Mouse (Mus musculus): ENCODE measurements around the gene Klrb1f. TPM values are rescaled to one million over a fixed set of nuclear protein-coding genes. Genes with fewer than 3 reads are reported as not detected.

Gene Klrb1f
- polyA plus RNA-seq, 1 experiment from 2014 or later, result 0.58 TPM

DNA sequence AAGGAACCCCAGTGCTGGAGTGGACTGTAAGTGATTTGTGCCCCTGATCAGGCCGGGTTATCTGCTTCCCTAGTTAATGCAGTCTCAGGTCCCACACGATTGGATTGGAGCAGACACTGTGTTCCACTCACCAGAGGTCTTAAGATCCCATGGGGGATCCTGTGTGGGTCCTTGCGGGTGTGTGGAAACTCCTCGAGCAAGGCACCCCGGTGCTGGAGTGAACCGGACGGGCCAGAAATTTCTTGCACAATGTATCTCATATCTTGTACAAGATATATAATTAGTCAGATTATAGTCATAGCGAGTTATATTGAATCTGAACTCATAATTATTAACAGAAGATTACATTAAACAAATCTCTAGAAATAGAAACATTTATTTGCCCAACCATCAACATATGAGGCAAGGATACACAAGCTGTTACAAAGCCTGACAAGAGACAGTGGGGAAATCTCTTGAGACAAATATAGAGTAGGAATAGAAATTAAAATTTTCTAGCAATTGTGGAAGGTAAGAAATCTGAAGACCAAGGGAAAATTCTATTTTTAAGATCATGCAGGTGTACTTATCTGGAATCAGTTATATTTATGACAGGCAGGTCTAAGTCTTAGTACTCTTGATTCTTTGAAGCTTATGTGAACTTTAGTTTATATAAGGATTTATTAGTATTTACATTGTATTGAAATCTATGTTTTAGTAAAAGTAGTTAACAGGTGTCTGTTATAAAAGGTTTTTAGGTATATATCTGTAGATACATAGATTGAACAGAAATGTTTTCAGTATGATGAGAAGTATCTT, 18.1 kb upstream of the Klrb1f start:
- no peak for ATAC-seq (ENCODE audit: low FRiP score)
- H3K36me3 ChIP-seq, result no peaks in the 10 kb centered on the region
- H3K9me3 ChIP-seq (replicated peaks), result no peaks in the 10 kb centered on the region
- WGBS, result 93% methylated on average over 8 of the region's 8 CpGs
- H3K9ac ChIP-seq (replicated peaks), result no peak overlapping the region
- H3K4me2 ChIP-seq, result no peak overlapping the region
- no peak overlapping the region for H3K27ac ChIP-seq (replicated peaks)
- no peaks in the 10 kb centered on the region for H3K27me3 ChIP-seq (replicated peaks)
- no peaks in the 10 kb centered on the region for H3K4me1 ChIP-seq
- no peak overlapping the region for H3K4me3 ChIP-seq (replicated peaks)

DNA sequence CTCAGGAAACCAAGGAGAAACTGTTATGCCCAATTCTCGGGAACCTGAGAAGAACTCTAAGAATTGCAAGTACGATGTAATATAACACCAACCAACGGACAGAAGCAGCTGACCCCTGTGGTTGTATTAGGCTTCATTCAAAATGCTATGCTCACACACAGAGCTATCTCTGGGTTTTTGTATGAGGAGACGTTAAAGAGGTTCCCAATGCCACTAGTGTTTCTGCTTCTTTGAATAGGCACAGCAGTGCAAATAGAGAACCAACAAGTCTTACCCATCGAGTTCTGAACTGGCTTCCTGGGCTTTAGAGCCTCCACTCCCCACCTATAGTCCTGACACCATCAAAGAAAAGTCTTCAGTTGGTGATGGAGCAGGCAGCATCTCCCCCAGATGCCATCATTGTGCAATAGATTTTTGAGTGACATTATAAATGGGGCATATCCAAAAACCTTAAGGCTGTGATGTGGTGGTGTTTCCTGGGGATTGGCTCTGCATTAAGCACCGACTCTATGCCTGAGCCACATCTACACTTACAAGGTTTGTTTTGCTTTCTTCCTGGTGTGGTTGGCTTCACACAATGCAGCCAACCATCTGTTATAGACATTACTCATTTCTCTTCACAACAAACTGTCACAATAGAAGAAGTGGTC, 15.4 kb upstream of the Klrb1f start:
- Histone ChIP-seq H3K4me3 (replicated peaks) (no peak overlapping the region), H3K4me1 (no peaks in the 10 kb centered on the region), H3K9me3 (replicated peaks) (no peaks in the 10 kb centered on the region), H3K4me2 (no peak overlapping the region), H3K27me3 (replicated peaks) (no peaks in the 10 kb centered on the region), H3K36me3 (no peaks in the 10 kb centered on the region), H3K9ac (replicated peaks) (no peak overlapping the region), H3K27ac (replicated peaks) (no peak overlapping the region)
- 69% methylated on average over 6 of the region's 6 CpGs for WGBS
- ATAC-seq (ENCODE audit: low FRiP score), result no peak

- Histone ChIP-seq H3K27me3 (replicated peaks) (no peaks in the 10 kb centered on the region), H3K4me3 (replicated peaks) (no peak overlapping the region), H3K4me1 (no peaks in the 10 kb centered on the region), H3K4me2 (no peak overlapping the region), H3K9me3 (replicated peaks) (no peaks in the 10 kb centered on the region), H3K9ac (replicated peaks) (no peak overlapping the region), H3K36me3 (no peaks in the 10 kb centered on the region), H3K27ac (replicated peaks) (no peak overlapping the region)
- no peak for ATAC-seq (ENCODE audit: low FRiP score)
- whole genome bisulfite sequencing, result 91% methylated on average over 2 of the region's 2 CpGs
Observed at GRCm38 (mm10) chr6:129030964-129031363, 14.7 kb upstream of the Klrb1f start.

DNA sequence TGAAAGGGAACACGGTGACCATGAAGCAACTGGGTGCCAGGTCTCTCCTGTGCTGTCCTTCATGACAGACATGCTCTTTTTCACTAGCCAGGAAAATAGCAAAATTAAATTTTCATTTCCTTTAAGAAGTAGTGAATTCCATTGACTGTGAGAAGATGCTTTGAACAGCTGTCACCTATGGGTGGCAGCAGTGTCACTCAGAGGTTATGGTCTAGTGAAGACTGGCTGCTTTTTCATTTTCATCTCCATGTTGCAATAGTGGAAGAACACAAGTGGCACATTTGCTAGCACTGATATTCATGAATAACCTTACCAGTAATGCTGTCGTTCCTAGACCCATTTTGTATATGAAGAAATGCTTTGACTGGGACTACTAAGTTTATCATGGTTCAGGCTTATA, 12.3 kb upstream of the Klrb1f start:
- H3K9me3 ChIP-seq (replicated peaks), result no peaks in the 10 kb centered on the region
- no peak for ATAC-seq (ENCODE audit: low FRiP score)
- 78% methylated on average over 2 of the region's 2 CpGs for WGBS

DNA sequence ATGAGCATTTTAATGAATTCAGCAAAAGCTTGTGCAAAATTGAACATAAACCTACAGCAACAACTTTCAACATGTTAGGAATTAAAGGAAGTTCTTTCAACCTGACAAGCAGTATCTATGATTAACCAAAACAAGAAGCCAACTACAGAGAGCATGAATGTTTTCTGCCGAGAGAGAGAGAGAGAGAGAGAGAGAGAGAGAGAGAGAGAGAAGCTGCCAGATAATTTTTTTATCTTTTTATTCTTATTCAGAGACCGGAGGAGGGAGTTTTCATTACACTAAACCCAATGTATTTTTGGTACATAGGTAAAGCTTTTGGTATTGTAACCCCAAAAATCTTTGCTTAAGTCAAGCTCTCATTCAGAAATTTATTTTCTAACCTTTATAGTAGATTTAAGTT, 10.7 kb upstream of the Klrb1f start:
- no peaks in the 10 kb centered on the region for H3K4me1 ChIP-seq
- no peak overlapping the region for H3K27ac ChIP-seq (replicated peaks)
- H3K27me3 ChIP-seq (replicated peaks), result no peaks in the 10 kb centered on the region
- H3K9ac ChIP-seq (replicated peaks), result no peak overlapping the region
- no peak for ATAC-seq (ENCODE audit: low FRiP score)
- no peak overlapping the region for H3K4me2 ChIP-seq
- no peak overlapping the region for H3K4me3 ChIP-seq (replicated peaks)
- no peaks in the 10 kb centered on the region for H3K36me3 ChIP-seq
- H3K9me3 ChIP-seq (replicated peaks), result no peaks in the 10 kb centered on the region
- 78% methylated on average over 2 of the region's 2 CpGs for WGBS

More for the DNA sequence above, 12.3 kb upstream of the Klrb1f start:
- no peaks in the 10 kb centered on the region for H3K4me1 ChIP-seq
- H3K36me3 ChIP-seq, result no peaks in the 10 kb centered on the region
- H3K27ac ChIP-seq (replicated peaks), result no peak overlapping the region
- H3K9ac ChIP-seq (replicated peaks), result no peak overlapping the region
- H3K4me2 ChIP-seq, result no peak overlapping the region
- H3K4me3 ChIP-seq (replicated peaks), result no peak overlapping the region
- H3K27me3 ChIP-seq (replicated peaks), result no peaks in the 10 kb centered on the region

- no peak for ATAC-seq (ENCODE audit: low FRiP score)
Observed at GRCm38 (mm10) chr6:129036326-129036725, 9.4 kb upstream of the Klrb1f start.

GRCm38 (mm10) chr6:129036890-129037463, 8.7 kb upstream of the Klrb1f start:
- H3K4me3 ChIP-seq (replicated peaks), result no peak overlapping the region

More at GRCm38 (mm10) chr6:129036326-129036725, 9.4 kb upstream of the Klrb1f start:
- Histone ChIP-seq H3K9me3 (replicated peaks) (no peaks in the 10 kb centered on the region), H3K27me3 (replicated peaks) (no peaks in the 10 kb centered on the region), H3K4me2 (no peak overlapping the region), H3K4me1 (no peaks in the 10 kb centered on the region), H3K9ac (replicated peaks) (no peak overlapping the region), H3K36me3 (no peaks in the 10 kb centered on the region), H3K4me3 (replicated peaks) (no peak overlapping the region), H3K27ac (replicated peaks) (no peak overlapping the region)

GRCm38 (mm10) chr6:129041470-129041869, 4.2 kb upstream of the Klrb1f start:
- H3K27ac ChIP-seq (replicated peaks), result no peak overlapping the region
- no peaks in the 10 kb centered on the region for H3K27me3 ChIP-seq (replicated peaks)
- H3K36me3 ChIP-seq, result no peaks in the 10 kb centered on the region
- H3K9ac ChIP-seq (replicated peaks), result no peak overlapping the region
- no peak overlapping the region for H3K4me3 ChIP-seq (replicated peaks)
- no peaks in the 10 kb centered on the region for H3K4me1 ChIP-seq
- WGBS, result 98% methylated on average over 2 of the region's 2 CpGs
- ATAC-seq (ENCODE audit: low FRiP score), result no peak
- H3K9me3 ChIP-seq (replicated peaks), result no peaks in the 10 kb centered on the region
- no peak overlapping the region for H3K4me2 ChIP-seq

More at GRCm38 (mm10) chr6:129036890-129037463, 8.7 kb upstream of the Klrb1f start:
- no peak overlapping the region for H3K27ac ChIP-seq (replicated peaks)
- no peak for ATAC-seq (ENCODE audit: low FRiP score)
- H3K27me3 ChIP-seq (replicated peaks), result no peaks in the 10 kb centered on the region
- H3K9ac ChIP-seq (replicated peaks), result no peak overlapping the region
- no peaks in the 10 kb centered on the region for H3K4me1 ChIP-seq
- no peaks in the 10 kb centered on the region for H3K9me3 ChIP-seq (replicated peaks)
- H3K36me3 ChIP-seq, result no peaks in the 10 kb centered on the region
- H3K4me2 ChIP-seq, result no peak overlapping the region
- 74% methylated on average over 2 of the region's 2 CpGs for WGBS

- H3K4me1 ChIP-seq, result no peaks in the 10 kb centered on the region
- H3K27me3 ChIP-seq (replicated peaks), result no peaks in the 10 kb centered on the region
- H3K27ac ChIP-seq (replicated peaks), result no peak overlapping the region
- no peaks in the 10 kb centered on the region for H3K9me3 ChIP-seq (replicated peaks)
- no peak overlapping the region for H3K9ac ChIP-seq (replicated peaks)
- H3K36me3 ChIP-seq, result no peaks in the 10 kb centered on the region
- no peak overlapping the region for H3K4me2 ChIP-seq
- no peak for ATAC-seq (ENCODE audit: low FRiP score)
- H3K4me3 ChIP-seq (replicated peaks), result no peak overlapping the region
Observed at GRCm38 (mm10) chr6:129042470-129042869, 3.2 kb upstream of the Klrb1f start.

DNA sequence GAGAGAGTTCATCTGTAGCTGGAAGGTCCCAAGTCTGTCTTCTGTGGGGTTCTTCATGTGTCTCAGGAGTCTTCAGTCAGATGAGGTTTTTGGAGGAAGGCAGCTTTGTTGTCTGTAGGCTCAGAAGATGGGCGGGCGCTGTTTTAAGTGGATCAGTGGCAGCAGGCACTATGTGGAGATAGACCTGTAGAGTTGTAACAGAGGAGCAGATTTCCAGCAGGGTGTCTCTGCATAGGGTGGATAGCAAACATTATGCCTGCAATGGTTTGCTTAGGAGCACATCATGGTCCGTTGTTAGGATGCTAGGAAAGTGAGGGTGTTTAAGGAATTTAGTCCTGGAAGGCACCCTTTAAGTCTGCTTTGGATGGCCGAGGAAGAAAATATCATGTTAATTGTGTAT, 2.7 kb downstream of the Klrb1f start:
- WGBS, result 44% methylated on average over 4 of the region's 4 CpGs
- H3K4me1 ChIP-seq, result 0 out of 2 replicates have a peak, but pooled peaks cover 8% of the 10 kb centered on the region
- no peak overlapping the region for H3K4me3 ChIP-seq (replicated peaks)
- no peak overlapping the region for H3K9ac ChIP-seq (replicated peaks)
- no peak overlapping the region for H3K27ac ChIP-seq (replicated peaks)
- no peaks in the 10 kb centered on the region for H3K36me3 ChIP-seq
- no peaks in the 10 kb centered on the region for H3K9me3 ChIP-seq (replicated peaks)
- no peak for ATAC-seq (ENCODE audit: low FRiP score)
- no peak overlapping the region for H3K4me2 ChIP-seq
- no peaks in the 10 kb centered on the region for H3K27me3 ChIP-seq (replicated peaks)

DNA sequence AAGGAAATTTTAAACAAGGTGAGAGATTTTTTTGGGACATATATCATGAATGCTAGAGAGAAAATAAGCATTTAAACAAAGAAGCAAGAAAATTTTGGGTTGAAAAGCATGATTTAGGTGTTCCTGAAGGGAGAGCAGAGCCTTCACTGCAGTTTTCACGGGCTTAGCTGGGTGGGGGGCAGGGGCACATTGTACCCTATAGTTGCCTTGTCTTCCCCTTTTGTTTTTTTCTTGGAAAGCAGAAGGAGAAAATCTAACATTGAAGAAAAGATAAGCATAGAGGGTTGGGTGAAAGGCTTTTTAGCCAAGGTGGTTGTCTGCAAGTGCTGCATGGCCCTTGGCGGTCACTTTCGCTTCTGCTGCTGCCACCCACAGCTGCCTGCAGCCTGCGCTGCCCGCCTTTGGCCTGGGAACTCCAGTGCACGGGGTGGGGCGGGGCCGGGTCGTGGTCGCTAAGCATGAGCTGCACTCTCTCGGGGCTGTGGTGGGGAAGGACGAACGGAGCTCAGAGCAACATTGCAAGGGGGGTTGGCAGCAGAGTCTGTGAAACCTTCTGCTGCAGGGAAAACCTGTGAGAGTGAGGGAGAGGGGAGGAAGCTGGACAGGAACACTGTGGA, 3.3 kb downstream of the Klrb1f start:
- 0% methylated on average over 13 of the region's 13 CpGs for WGBS
- peak; percentile 91 for ATAC-seq (ENCODE audit: low FRiP score)
- Histone ChIP-seq H3K4me3 (replicated peaks) (peak overlapping the region; percentile 43), H3K27ac (replicated peaks) (no peak overlapping the region), H3K4me2 (peak overlapping the region; percentile 63), H3K9ac (replicated peaks) (0 out of 2 replicates have a peak overlapping the region, but pooled peaks have one; percentile 26), H3K9me3 (replicated peaks) (no peaks in the 10 kb centered on the region), H3K36me3 (no peaks in the 10 kb centered on the region), H3K27me3 (replicated peaks) (no peaks in the 10 kb centered on the region), H3K4me1 (0 out of 2 replicates have a peak, but pooled peaks cover 8% of the 10 kb centered on the region)
